Mouse (Mus musculus): ENCODE measurements around the gene Olfr1122. TPM values are rescaled to one million over a fixed set of nuclear protein-coding genes. Genes with fewer than 3 reads are reported as not detected.

Olfr1122 gene
- total and polyA plus RNA-seq, 3 experiments, result not detected

DNA sequence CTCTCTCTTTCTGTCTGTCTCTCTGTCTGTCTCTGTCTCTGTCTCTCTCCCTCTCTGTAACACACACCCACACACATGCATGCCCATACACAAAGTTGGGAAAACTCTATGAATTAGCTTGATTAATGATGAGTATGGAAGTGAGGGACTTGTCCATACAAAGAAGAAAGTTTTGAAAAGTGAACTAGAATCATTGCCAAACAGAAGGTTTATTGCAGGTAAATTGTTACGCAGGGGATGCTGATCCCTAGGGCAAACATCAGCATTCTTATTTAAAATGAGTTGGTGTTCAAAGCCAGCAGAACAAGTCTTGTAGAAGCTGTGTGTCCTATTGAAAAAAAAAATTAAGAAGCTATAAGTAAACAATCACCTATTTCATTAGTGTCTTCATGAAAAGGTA, 30.7 kb downstream of the Olfr1122 start, which contains the start of gene Olfr1123:
Gene Olfr1123 (plus strand): TSS at position 301 of the 400 bp plus-strand sequence.
- no peaks in the 10 kb centered on the region for H3K79me2 ChIP-seq (ENCODE audit: control insufficient read depth, insufficient read depth, low read length, poor library complexity)
- no peaks in the 10 kb centered on the region for H3K27me3 ChIP-seq (ENCODE audit: control insufficient read depth in 1 of 2, insufficient read depth in 2 of 2, low read length in 2 of 2)
- no peak within 1 kb of the TSS for H3K4me3 ChIP-seq (ENCODE audit: control insufficient read depth in 1 of 2, insufficient read depth in 1 of 2, low read depth in 2 of 2, low read length in 2 of 2)
- no peaks in the 10 kb centered on the region for H3K36me3 ChIP-seq (ENCODE audit: control insufficient read depth in 1 of 2, insufficient read depth in 2 of 2, low read length in 2 of 2)
- DNase-seq (ENCODE audit: low read depth, low spot score), result no peak
- TF ChIP-seq HCFC1 (IDR thresholded peaks at IDR 0.05; ENCODE audit: low read depth, low read length), result no peak
- TF ChIP-seq USF1 (IDR thresholded peaks at IDR 0.05; ENCODE audit: low read depth, low read length), result no peak
- no peak for TF ChIP-seq SIN3A (IDR thresholded peaks at IDR 0.05; ENCODE audit: low read length)
- TF ChIP-seq MEF2A (IDR thresholded peaks at IDR 0.05; ENCODE audit: extremely low read depth, insufficient replicate concordance, low read depth, low read length, poor library complexity, severe bottlenecking), result no peak
- TF ChIP-seq RAD21 (IDR thresholded peaks at IDR 0.05; ENCODE audit: low read depth, low read length), result no peak
- no peak for TF ChIP-seq GABPA (IDR thresholded peaks at IDR 0.05; ENCODE audit: low read depth, low read length)
- no peak for TF ChIP-seq MXI1 (IDR thresholded peaks at IDR 0.05; ENCODE audit: low read depth, low read length)
- TF ChIP-seq EP300 (IDR thresholded peaks at IDR 0.05; ENCODE audit: low read depth in 1 of 2, low read length in 2 of 2), result no peak
- no peak for TF ChIP-seq E2F4 (IDR thresholded peaks at IDR 0.05; ENCODE audit: borderline replicate concordance, low read depth, low read length)
- no peak for TF ChIP-seq UBTF (IDR thresholded peaks at IDR 0.05; ENCODE audit: borderline replicate concordance, insufficient read depth, low read depth, low read length)
- no peak for TF ChIP-seq ZKSCAN1 (IDR thresholded peaks at IDR 0.05; ENCODE audit: low read depth, low read length)
- TF ChIP-seq MAX (IDR thresholded peaks at IDR 0.05; ENCODE audit: low read length), result no peak
- no peak for TF ChIP-seq GATA1 (IDR thresholded peaks at IDR 0.05; ENCODE audit: low read depth, low read length)
- no peak for TF ChIP-seq NRF1 (IDR thresholded peaks at IDR 0.05; ENCODE audit: insufficient read depth, low read depth, low read length, poor library complexity, severe bottlenecking)
- TF ChIP-seq TAL1 (IDR thresholded peaks at IDR 0.05; ENCODE audit: low read length), result no peak
- no peak for TF ChIP-seq ELF1 (IDR thresholded peaks at IDR 0.05; ENCODE audit: low read depth, low read length)
- no peak within 1 kb of the TSS for H3K9ac ChIP-seq (ENCODE audit: control insufficient read depth, low read depth, low read length, poor library complexity, severe bottlenecking)
- no peaks in the 10 kb centered on the region for H3K9me3 ChIP-seq (replicated peaks; ENCODE audit: insufficient read depth, low read length)
- no peak within 1 kb of the TSS for H3K27ac ChIP-seq (ENCODE audit: control insufficient read depth, low read depth, low read length)
- H3K4me1 ChIP-seq (ENCODE audit: control insufficient read depth in 1 of 2, insufficient read depth in 2 of 2, low read length in 2 of 2), result no peaks in the 10 kb centered on the region

DNA sequence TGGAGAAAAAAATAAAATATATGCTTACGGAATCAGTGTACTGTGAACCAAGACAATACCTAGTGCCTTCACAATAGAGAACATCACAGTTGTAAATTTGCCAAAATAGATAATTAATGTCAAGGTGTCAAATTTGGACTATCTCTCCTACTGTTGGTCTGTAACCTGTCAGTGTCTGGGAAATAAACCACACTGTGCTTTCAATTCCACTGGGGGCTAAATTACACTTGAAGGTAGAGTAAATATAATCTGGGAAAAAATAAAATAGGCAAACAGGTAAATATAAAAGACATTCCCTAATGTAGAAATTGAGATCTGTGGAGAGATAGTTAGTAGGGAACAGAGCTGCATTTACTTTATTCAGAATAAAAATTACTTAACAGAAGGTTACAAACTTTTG, 44.3 kb downstream of the Olfr1122 start, which contains the start of gene Olfr1124:
Gene Olfr1124 (plus strand): TSS at position 301 of the 400 bp plus-strand sequence.
- Histone ChIP-seq H3K36me3 (ENCODE audit: control insufficient read depth in 1 of 2, insufficient read depth in 2 of 2, low read length in 2 of 2) (no peaks in the 10 kb centered on the region), H3K9ac (ENCODE audit: control insufficient read depth, low read depth, low read length, poor library complexity, severe bottlenecking) (no peak within 1 kb of the TSS), H3K9me3 (replicated peaks; ENCODE audit: insufficient read depth, low read length) (no peaks in the 10 kb centered on the region), H3K27ac (ENCODE audit: control insufficient read depth, low read depth, low read length) (no peak within 1 kb of the TSS), H3K4me3 (ENCODE audit: control insufficient read depth in 1 of 2, insufficient read depth in 1 of 2, low read depth in 2 of 2, low read length in 2 of 2) (no peak within 1 kb of the TSS), H3K79me2 (ENCODE audit: control insufficient read depth, insufficient read depth, low read length, poor library complexity) (no peaks in the 10 kb centered on the region), H3K4me1 (ENCODE audit: control insufficient read depth in 1 of 2, insufficient read depth in 2 of 2, low read length in 2 of 2) (no peaks in the 10 kb centered on the region), H3K27me3 (ENCODE audit: control insufficient read depth in 1 of 2, insufficient read depth in 2 of 2, low read length in 2 of 2) (no peaks in the 10 kb centered on the region)
- DNase-seq (ENCODE audit: low read depth, low spot score), result no peak
- TF ChIP-seq UBTF (IDR thresholded peaks at IDR 0.05; ENCODE audit: borderline replicate concordance, insufficient read depth, low read depth, low read length) (no peak), SMC3 (IDR thresholded peaks at IDR 0.05; ENCODE audit: low read depth, low read length) (no peak), JUND (IDR thresholded peaks at IDR 0.05; ENCODE audit: low read depth, low read length) (no peak), SIN3A (IDR thresholded peaks at IDR 0.05; ENCODE audit: low read length) (no peak), TAL1 (IDR thresholded peaks at IDR 0.05; ENCODE audit: low read length) (no peak), NELFE (IDR thresholded peaks at IDR 0.05; ENCODE audit: low read depth, low read length) (no peak), MAFK (IDR thresholded peaks at IDR 0.05; ENCODE audit: borderline replicate concordance, low read depth, low read length) (no peak), MAZ (IDR thresholded peaks at IDR 0.05; ENCODE audit: low read depth, low read length) (no peak), TCF12 (IDR thresholded peaks at IDR 0.05; ENCODE audit: low read depth, low read length) (no peak), BHLHE40 (IDR thresholded peaks at IDR 0.05; ENCODE audit: borderline replicate concordance, low read depth, low read length) (no peak), GATA1 (IDR thresholded peaks at IDR 0.05; ENCODE audit: low read depth, low read length) (no peak), NRF1 (IDR thresholded peaks at IDR 0.05; ENCODE audit: insufficient read depth, low read depth, low read length, poor library complexity, severe bottlenecking) (no peak), HCFC1 (IDR thresholded peaks at IDR 0.05; ENCODE audit: low read depth, low read length) (no peak), USF1 (IDR thresholded peaks at IDR 0.05; ENCODE audit: low read depth, low read length) (no peak), POLR2AphosphoS2 (IDR thresholded peaks at IDR 0.05; ENCODE audit: low read length) (no peak), MAX (IDR thresholded peaks at IDR 0.05; ENCODE audit: low read length) (no peak)
